Mouse (Mus musculus) gonadal fat pad, adult 2 months (tissue): ENCODE data around the gene Creb5. TPM values are rescaled to one million over a fixed set of nuclear protein-coding genes. Genes with fewer than 3 reads are reported as not detected.

Experiments
- DNase-seq: peaks from one replicate; pipeline ENCODE4 v3.0.0-alpha.2; 2012; ENCODE audit warnings: low read depth
- polyA plus RNA-seq: library from polyadenylated mRNA; depleted of rRNA; stranded (reverse); fragments of >200 nt; gene quantifications from 2 replicates; pipeline ENCODE4 v1.2.3, GENCODE M21; 2012

Creb5 gene
- polyA plus RNA-seq, 1 experiment: 1.9 TPM

DNA sequence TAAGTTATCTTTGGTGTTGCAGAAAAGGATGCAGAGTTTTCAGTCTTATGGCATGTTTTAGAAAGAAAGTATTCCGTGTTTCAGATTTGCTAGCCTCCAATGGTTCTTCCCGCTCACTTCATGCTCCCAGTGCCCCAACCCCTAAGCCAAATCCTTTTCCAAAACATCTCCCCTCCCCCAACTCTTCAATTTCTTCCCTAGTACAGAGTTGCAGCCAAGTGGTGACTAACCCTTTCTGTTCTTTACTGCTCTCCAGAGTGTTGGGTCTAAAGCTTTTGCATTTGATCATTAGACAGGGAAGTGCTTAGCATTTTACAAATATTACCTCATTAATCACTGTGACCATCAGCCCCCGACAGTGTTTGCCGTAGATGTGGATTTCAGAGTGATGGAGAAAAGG lies 142.8 kb downstream of the Creb5 start:
- no peak for DNase-seq

- DNase-seq: no peak
Measured at GRCm38 (mm10) chr6:53445862-53446460, 158.9 kb downstream of the Creb5 start.

GRCm38 (mm10) chr6:53447479-53447878 lies 160.4 kb downstream of the Creb5 start:
- DNase-seq: no peak

GRCm38 (mm10) chr6:53448317-53448870 lies 161.3 kb downstream of the Creb5 start:
- no peak for DNase-seq

DNA sequence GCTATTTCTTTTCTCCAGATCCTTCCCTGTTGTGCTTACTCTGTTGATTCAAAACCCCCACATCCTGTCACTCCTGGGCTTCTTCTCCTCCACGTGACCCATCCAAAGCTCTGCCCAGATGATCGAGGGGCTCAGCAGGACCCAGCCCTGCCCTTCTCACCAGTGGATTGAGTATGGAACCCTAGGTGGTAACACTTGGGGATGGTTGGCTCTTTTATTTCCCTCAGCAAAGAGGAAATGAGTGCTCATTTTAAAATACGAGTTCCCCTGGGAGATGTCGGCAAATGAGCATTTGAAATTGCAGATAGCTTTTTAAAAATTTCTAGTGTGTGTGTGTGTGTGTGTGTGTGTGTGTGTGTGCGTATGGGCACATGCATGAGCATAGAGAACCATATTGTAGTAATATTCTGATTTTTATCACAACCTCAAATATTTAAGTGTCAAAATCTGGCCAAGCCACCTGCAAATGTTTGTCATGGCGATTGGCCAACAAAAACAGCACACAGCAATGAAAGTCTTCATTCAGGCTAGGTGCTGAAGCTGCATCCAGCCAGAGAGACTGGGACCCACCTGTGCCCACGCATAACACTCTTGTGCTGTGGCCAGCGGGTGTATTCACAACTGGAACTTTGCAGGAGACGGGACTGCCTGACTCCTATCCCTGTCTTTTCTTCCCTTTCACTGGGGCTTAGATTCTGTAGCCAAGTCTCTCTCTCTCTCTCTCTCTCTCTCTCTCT lies 162.5 kb downstream of the Creb5 start:
- no peak for DNase-seq

- no peak for DNase-seq
Measured at GRCm38 (mm10) chr6:53450494-53450893, 163.4 kb downstream of the Creb5 start.

GRCm38 (mm10) chr6:53452240-53452639 lies 165.2 kb downstream of the Creb5 start:
- DNase-seq: no peak

DNA sequence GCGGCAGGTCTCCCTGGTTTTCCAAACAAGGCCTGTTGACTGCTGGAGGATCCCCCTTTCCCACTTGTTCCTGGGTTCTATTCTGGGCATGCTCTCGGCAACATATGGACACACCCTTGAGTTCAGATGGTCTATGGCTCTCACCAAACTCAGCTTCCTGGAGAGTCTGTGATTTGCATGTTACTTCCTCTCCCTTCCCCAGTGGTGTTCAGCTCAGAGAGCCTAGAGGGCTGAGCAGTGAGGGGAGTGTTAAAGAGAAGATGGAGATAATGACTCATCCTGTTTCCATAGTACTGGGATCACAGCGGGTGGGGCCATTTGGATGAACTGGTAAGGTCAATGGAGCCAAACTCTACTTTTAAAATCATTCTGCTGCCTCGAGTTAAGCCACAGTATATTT lies 168.4 kb downstream of the Creb5 start:
- no peak for DNase-seq

DNA sequence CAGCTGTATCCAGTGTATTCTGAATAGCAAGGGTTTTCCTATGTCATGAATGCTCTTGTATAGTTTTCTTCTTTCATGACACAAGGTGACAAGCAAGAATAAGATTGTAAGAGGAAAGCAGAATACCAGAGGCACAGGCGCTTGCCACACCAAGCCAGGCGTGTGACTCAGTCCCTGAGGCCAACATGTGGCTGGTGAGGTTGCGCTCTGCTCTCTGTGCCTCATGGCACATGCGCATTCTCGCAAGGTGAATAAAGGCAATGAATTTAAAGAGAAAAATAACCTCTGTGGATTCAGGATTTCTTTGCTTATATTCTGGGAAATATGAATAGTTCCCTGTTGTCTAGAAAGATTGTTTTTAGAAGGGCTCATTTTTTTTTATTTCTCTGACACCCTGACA lies 169.0 kb downstream of the Creb5 start:
- DNase-seq: no peak

DNA sequence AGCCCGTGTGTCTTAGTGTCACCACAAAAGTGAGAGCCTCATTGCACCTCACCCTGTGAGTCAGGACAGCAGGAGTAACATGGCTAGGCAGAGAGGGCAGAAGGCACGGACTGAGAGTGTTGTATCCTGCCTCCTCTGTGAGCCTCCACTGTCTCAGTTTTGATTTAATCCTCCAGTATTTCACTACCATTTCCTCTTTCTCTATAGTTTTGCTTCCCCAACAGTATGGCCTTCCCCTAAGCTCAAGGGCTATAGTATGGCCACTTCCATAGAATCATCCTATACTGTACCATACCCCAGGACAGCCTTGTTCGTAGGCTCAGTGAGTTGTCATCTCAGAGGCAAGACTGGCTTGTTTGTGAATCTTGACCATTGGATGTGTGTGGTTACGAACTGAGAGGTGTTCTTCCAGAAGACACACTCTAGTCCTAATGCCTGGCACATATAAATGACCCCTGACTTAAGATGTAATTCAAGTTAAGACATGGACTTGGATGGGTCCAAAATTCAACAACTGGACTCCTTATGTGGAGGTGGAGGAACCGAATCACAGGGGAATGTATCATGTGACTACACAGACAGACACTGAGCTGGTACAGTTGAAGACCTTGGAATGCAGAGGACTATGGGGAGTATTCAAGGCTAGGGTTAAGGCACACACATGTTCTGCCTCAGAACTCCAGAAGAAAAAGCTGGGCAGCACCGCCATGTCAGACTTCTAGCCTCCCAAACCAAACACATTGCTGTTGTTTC lies 173.1 kb downstream of the Creb5 start:
- DNase-seq: no peak

DNA sequence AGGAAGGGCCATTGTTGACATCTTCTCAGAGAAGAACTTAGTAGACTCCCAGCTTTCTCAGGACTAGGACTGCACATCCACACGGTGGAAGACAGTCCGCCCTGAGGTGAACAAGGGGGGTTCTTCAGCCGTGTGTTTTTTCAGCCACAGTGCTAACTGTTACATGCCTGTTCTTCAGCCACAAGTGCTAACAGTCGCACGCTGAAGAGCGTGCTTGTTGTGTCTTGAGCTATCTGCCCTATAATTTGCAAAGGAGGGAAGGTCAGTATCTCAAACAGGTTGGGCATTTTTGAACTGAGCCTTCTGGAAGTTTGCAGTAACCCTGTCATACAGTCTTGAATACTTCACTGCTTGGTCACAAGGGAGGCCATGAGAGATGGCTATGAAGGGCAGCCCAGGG lies 174.0 kb downstream of the Creb5 start:
- no peak for DNase-seq

DNA sequence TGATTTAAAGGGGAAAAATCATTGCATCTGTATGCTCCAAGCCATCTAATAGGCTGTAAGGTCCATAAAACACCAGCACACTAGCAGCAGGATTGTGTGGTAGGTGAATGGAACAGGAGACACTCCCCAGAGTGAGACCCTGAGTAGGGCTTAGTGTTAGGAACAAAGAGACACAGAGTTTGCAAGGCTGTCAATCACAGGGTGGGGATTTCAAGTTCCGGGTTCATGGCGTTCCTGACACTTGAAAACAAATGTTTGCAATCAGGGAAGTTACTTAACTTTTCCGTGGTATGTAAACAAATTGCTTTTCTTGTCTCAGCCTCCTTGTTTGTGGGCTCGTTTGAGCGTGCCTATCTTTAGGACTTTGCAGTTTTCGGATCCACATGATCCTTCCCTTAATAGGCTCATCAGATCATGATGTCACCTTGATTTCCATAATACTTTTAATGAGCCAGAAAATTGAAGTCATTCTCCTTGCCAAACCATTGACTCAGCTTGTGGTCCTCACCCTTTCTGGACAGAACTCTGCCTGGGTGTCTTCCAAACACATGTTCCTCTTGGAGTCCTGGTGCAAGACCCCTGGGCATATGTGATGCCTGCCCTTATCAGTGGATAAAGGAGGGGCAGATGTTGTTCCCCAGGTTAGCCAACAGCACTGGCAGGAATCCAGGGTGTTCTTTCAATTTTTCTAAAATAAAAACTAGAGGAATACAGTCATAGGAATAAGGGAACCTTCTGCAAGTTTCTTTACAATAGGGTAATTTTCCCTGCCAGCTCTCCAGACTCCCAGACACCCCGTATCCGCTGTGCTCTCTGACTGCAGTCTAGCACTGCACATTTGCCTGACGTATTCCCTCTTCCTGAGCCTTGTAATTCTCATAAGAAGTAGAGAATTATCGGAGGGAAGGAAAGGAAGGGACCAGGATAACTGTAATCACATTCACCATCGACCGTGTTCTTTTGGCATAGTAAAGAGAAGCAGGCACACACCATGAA lies 175.0 kb downstream of the Creb5 start:
- no peak for DNase-seq

DNA sequence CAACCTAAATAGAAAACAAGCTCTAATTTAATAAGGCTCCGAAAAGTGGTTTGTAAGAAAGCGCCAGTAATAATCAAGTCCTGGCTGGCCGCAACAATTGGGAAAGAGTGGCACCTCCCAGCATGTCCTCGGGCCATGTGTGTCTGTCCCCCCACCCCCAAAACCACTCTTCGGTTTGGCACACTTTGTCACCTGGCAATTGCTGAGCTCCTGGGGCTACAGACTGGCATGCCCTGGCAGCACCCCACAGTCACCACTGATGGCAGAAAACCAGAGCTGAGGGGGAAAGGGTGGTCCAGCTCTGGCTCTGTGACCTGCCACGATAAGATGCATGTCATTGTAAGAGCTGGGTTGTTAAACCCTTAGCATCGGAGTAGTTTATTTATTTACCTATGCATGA lies 175.7 kb downstream of the Creb5 start:
- no peak for DNase-seq

DNA sequence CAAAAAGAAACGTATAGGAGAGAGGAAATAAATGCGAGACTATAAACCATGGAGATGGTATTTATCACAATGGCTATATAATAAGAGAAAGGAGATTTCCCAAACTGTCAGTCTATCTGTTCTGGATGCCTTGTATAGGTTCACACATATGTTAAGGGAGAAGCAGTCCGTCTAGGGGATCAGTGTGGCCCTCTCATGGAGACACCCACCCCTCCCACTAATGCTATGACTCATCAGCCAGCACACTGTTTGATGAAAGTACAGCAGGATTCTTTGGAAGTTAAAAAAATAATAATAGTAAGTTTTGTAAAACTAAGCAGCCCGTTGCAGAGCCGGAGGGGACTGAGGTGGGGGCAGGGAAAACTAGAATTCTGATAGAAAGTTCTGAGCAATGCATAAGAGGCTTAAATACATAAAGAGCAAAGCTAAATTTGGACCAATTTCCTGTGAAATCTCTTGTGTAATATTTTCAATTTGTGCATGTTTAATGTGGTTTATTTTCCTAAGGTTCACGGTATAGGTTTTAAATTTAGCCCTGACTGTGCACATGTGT lies 176.3 kb downstream of the Creb5 start:
- no peak for DNase-seq

DNA sequence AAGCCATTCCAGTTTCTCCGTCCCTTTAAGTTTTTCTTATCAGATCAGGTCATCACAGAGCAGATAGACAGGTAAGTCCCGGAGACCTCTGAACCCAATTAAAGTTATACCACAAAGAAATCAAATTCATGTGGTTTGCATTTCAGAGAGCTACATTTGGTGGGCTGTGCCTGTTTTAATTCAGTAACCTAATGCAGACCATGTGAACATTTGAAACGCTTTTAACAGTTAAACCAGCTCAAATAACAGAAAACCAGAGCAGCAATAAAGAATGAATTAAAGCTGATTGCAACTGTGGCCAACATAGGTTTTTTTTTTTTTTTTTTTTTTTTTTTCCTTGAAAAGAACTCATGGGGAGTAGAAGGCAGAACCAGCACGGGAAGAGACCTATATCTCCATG lies 182.1 kb downstream of the Creb5 start:
- no peak for DNase-seq

- DNase-seq: no peak
Measured at GRCm38 (mm10) chr6:53469703-53470102, 182.6 kb downstream of the Creb5 start.

GRCm38 (mm10) chr6:53470559-53470958 lies 183.5 kb downstream of the Creb5 start:
- DNase-seq: no peak

GRCm38 (mm10) chr6:53470999-53471591 lies 184.0 kb downstream of the Creb5 start:
- DNase-seq: no peak

DNA sequence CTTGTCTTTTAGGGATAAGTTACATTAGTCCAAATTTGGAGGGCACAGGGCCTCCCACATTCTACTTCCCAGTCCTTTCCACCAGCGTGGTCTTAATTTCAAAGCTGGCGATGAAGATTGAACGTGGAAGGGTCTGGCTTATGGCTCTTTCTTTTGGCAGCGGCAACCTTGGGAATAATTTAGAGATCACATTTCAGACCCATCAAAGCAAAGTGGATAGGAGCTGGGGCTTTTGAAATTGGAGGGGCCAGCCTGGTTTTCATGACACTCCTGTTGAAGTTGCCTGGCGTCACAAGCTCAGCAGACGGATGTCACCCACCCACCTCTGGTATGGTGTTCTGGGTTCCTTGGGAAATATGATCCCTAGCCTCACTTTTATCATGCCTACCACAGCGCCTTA lies 185.7 kb downstream of the Creb5 start:
- DNase-seq: no peak

GRCm38 (mm10) chr6:53477501-53477900 lies 190.4 kb downstream of the Creb5 start:
- DNase-seq: no peak

- no peak for DNase-seq
Measured at GRCm38 (mm10) chr6:53490917-53491316, 203.8 kb downstream of the Creb5 start.
